Mouse (Mus musculus) inflammation-experienced regulatory T-cells, adult 6 months (primary cell): ENCODE results near the gene Rab31. TPM values are rescaled to one million over a fixed set of nuclear protein-coding genes. Genes with fewer than 3 reads are reported as not detected.
A peak's percentile ranks its signal among the peaks of the same experiment; 100 is the strongest.

Source experiments
- ATAC-seq: one replicate; pipeline ENCODE4 v1.8.0; 2017
- polyA plus RNA-seq, 3 experiments: library from polyadenylated mRNA; unstranded; fragments of 100-300 nt; shearing (Covaris generic); gene quantifications; one replicate each; pipeline ENCODE4 v1.2.1; 2017

The Rab31 gene
- polyA plus RNA-seq, 3 experiments from 2014 or later: 1.7 to 2.8 (median 2.6) TPM

GRCm38 (mm10) chr17:65737175-65737574 is 35.4 kb downstream of the Rab31 start:
- ATAC-seq: no peak

GRCm38 (mm10) chr17:65735088-65735487 is 37.5 kb downstream of the Rab31 start:
- ATAC-seq: no peak

GRCm38 (mm10) chr17:65732666-65733065 is 39.9 kb downstream of the Rab31 start:
- no peak for ATAC-seq

GRCm38 (mm10) chr17:65731710-65732109 is 40.8 kb downstream of the Rab31 start:
- no peak for ATAC-seq

GRCm38 (mm10) chr17:65729945-65730741 is 42.4 kb downstream of the Rab31 start:
- ATAC-seq: peak; percentile 21

GRCm38 (mm10) chr17:65726755-65727154 is 45.8 kb downstream of the Rab31 start:
- no peak for ATAC-seq

- no peak for ATAC-seq
Measured at GRCm38 (mm10) chr17:65726274-65726673, 46.3 kb downstream of the Rab31 start.

- no peak for ATAC-seq
Measured at GRCm38 (mm10) chr17:65725814-65726213, 46.7 kb downstream of the Rab31 start.

- no peak for ATAC-seq
Measured at GRCm38 (mm10) chr17:65725381-65725780, 47.2 kb downstream of the Rab31 start.

GRCm38 (mm10) chr17:65724254-65724653 is 48.3 kb downstream of the Rab31 start:
- ATAC-seq: peak; percentile 69

GRCm38 (mm10) chr17:65723633-65724032 is 48.9 kb downstream of the Rab31 start:
- no peak for ATAC-seq

- no peak for ATAC-seq
Measured at GRCm38 (mm10) chr17:65721330-65721729, 51.2 kb downstream of the Rab31 start.

- ATAC-seq: no peak
Measured at GRCm38 (mm10) chr17:65719826-65720225, 52.7 kb downstream of the Rab31 start.

- ATAC-seq: no peak
Measured at GRCm38 (mm10) chr17:65718578-65718977, 54.0 kb downstream of the Rab31 start.

GRCm38 (mm10) chr17:65717658-65718199 is 54.8 kb downstream of the Rab31 start:
- no peak for ATAC-seq

GRCm38 (mm10) chr17:65714060-65714459 is 58.5 kb downstream of the Rab31 start:
- ATAC-seq: no peak

- no peak for ATAC-seq
Measured at GRCm38 (mm10) chr17:65712861-65713535, 59.6 kb downstream of the Rab31 start.

GRCm38 (mm10) chr17:65711779-65712178 is 60.8 kb downstream of the Rab31 start:
- no peak for ATAC-seq

- no peak for ATAC-seq
Measured at GRCm38 (mm10) chr17:65710576-65710975, 62.0 kb downstream of the Rab31 start.

- ATAC-seq: no peak
Measured at GRCm38 (mm10) chr17:65706220-65706619, 66.3 kb downstream of the Rab31 start.

GRCm38 (mm10) chr17:65703527-65704391 is 68.8 kb downstream of the Rab31 start:
- ATAC-seq: no peak

GRCm38 (mm10) chr17:65701797-65702566 is 70.6 kb downstream of the Rab31 start:
- ATAC-seq: no peak
